Mouse (Mus musculus) left cerebral cortex, postnatal 36 days (tissue): ENCODE results near the gene Borcs6. TPM values are rescaled to one million over a fixed set of nuclear protein-coding genes. Genes with fewer than 3 reads are reported as not detected.
"Not testable (repeated sequence)": the region's sequence is repeated elsewhere in the genome, so short reads cannot be mapped to it uniquely, and the experiment has no call there.

Experiments used
- DNase-seq, 2 experiments: peaks; one replicate each; pipeline ENCODE4 v3.0.0; 2021 to 2022; ENCODE audit warnings: low spot score in 2 of 2, mixed read lengths in 1 of 2
- intact Hi-C: fragments of 180-260 bp; cut with DNase I; formaldehyde crosslinking; loops from one replicate; pipeline ENCODE4 v1.15.1; 2025
- total RNA-seq, 2 experiments: library from RNA; stranded (reverse); gene quantifications; 2 replicates each; pipeline ENCODE4 v1.2.3; 2021

Gene Borcs6
- total RNA-seq = 10 to 100 TPM; 30.7 to 38.4 TPM

DNA sequence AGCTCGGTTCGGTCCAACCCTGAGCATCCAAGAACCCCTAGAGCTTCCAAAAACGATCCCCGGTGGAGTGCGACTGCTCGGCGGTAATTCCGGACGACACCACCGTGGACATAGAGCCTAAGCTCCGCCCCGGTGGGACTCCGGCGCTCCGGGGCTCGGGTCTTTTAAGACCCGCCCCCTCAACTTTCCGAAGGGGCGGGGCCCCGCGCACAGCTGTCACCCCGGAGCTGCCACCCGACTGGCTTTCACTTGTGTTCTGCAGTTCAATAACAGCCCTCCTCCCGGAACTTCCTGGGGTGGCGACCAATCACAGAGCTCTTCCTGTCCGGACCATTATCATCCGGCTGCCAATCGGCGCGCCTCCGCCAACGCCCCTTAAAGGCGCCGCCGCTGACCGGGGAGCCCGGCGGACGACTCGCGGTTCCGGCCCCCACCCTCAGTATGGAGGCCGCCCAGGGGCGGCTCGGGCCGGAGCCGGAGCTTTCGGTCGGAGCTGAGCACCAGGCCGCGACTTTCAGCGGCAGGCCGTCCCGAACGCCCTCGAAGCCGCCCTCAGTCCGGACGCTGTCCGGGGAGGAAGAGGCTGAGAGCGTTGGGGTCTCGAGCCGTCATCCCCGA, at the start of gene Borcs6:
Borcs6 (plus strand) TSS at position 361 of the 618 bp plus-strand sequence.
- intact Hi-C loops = no loop called here
- DNase-seq = peak; percentile 94

DNA sequence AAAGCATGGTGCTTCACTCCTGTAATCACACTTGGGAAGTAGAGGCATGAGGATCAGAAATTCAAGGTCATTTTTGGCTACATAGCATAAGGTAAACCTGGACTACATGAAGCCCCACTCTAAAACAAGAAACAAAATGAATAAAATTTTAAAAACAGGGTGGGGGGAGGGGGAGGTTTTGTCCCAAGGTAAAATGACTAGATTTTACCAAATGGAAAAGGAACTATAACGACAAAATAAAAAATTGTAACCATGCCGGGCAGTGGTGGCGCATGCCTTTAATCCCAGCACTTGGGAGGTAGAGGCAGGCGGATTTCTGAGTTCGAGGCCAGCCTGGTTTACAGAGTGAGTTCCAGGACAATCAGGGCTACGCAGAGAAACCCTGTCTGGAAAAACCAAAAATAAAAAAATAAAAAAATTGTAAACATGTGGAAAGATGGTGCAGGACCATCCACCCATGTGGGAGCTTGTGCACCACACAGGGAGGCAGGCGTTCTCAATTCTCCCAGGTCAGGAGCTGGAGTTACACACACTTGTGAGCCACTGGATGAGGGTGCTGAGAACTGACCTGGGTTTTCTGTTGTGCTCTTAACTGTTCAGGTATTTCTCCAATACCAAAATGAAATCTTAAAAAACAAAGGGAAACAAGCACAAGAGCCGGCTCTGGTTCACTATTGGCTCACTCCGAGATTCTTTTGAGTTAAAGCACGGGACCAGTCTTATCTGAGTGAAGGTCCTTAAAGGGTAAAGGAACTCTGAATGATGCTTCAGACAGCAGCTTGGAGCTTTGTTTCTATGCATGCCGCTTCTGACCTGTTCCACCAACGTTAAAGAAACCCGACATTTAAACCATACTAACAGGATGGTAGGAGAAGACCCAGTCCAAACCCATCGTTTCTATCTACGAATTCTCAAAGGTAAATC, 48.9 kb upstream of the Borcs6 start:
- DNase-seq = no peak
- intact Hi-C loops = no loop called here

DNA sequence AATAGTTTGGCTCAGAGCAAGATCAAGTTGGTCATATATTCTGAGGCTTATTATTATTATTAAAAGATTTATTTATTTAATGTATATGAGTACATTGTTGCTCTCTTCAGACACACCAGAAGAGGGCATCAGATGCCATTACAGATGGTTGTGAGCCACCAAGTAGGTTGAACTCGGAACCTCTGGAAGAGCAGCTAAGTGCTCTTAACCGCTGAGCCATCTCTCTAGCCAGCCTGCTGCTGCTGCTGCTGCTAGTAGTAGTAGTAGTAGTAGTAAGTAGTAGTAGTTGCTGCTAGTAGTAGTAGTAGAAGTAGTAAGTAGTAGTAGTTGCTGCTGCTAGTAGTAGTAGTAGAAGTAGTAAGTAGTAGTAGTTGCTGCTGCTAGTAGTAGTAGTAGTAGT, 48.1 kb upstream of the Borcs6 start:
- intact Hi-C loops = not testable (repeated sequence)

DNA sequence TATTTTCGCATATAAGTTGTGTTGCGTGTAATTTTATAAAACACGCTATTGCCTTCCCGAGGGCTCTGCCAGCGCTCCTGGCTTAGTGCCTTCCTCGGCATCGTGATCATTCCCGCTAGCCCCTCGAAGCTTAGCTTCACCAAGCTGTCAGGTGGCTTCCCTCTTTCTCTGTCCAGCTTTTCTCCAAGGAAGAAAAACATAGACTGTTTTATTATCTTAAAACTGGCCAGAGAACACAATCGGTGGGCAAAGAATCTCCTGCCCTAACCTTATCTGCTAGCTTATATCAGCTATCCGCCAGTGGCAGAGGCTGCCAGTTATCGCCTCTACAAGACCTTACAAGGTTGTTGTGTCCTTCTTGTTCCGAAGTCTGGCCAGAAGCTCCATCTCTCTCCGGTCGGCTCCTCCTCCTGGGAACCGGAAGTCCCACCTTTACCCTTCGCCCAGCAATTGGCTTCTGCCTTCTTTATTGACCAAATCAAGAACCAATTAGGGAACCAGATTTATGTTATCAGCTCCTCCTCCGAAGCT, 47.4 kb upstream of the Borcs6 start:
- intact Hi-C loops = no loop called here
- peak; percentile 87 to 88 for DNase-seq

More for the DNA sequence above, 48.1 kb upstream of the Borcs6 start:
- DNase-seq = not testable (repeated sequence)

DNA sequence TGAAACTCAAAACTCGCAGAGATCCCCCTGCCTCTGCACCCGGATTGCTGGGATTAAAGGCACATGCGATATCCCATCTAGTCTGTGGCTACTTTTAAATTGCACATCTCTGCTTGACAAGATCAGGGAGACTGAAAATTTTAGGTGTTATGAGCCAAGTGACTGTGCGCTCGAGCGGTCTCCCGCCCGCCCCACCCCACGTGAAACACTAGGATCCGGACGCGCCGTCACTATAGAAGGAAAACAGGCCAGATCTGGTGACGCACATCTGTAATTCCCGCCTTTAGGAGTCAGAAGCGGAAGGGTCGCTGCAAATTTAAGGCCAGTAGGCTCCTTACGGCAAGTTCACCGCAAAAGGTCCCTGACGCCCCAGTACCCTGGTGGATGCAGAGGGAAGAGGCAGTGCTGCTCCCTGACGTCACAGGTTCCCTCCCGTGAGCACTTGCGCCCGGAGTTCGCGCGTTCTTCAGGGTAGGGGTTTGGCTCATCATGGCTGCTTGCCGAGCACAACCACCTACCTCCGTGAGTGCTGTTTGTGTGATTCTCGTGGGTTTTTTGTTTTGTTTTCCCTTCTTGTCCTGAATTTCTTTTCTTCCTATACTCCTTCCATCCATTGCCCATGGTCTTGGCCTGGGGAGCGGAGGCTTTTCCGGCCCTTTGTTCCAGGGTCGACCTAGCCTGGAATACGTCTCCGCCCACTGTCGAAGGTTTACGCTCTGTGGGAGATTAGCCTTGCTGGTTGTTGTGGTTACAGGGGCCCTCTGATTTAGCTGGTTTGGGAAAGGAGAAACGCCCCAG, 43.7 kb upstream of the Borcs6 start, which contains the start of gene Ctc1:
Ctc1 (plus strand) TSS at position 268 of the 798 bp plus-strand sequence.
- intact Hi-C loops = no loop called here
- DNase-seq = peak; percentile 90 to 91

DNA sequence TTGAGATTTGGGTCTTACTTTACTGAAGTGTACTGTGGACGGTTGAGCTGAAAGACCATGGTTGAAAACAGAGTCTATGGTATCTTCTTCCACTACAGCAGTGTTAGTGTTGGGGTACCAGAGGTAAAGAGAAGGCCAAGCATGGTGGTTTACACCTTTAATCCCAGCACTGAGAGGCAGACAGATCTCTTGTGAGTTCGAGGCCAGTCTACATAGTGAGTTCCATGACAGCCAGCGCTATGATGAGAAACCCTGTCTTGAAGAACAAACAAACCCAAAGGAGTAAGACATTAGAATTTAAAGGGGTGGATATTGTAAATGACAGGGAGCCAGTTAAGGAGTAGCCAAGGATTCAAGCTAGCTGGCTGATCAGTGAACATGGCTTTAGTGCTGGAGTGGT, 42.8 kb upstream of the Borcs6 start:
- DNase-seq = no peak
- intact Hi-C loops = no loop called here

DNA sequence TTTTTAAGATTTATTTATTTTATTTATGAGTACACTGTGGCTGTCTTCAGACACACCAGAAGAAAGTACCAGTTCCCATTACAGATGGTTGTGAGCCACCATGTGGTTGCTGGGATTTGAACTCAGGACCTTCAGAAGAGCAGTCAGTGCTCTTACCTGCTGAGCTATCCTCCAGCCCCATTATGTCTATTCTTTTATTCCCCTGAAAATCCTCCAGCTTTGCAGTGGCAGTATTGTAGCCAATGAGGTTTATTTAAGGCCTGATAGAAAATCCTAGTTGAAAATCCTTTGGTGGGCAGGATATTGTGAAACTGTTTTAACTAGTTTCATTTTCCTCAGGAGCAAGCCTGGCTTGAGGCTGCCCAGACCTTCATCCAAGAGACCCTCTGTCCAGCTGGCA, 38.8 kb upstream of the Borcs6 start:
- no peak for DNase-seq
- intact Hi-C loops = no loop called here

DNA sequence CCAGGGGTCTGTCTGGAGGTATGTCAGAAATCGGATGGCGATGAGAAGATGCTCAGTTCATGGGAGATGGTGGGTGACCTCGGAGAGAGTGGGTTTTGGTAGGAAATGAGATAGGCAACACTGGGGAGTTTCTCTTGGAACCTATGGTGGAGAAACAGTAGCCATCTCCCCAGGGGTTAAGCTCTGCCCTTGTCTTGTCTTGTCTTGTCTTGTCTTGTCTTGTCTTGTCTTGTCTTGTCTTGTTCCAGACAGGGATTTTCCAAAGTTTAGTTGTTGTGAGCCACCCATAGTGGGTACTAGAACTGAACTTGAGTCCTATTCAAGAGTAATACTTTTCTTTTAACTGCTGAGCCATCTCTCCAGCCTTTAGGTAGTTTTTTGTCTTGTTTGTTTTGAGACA, 33.0 kb upstream of the Borcs6 start:
- intact Hi-C loops = no loop called here
- DNase-seq = no peak

DNA sequence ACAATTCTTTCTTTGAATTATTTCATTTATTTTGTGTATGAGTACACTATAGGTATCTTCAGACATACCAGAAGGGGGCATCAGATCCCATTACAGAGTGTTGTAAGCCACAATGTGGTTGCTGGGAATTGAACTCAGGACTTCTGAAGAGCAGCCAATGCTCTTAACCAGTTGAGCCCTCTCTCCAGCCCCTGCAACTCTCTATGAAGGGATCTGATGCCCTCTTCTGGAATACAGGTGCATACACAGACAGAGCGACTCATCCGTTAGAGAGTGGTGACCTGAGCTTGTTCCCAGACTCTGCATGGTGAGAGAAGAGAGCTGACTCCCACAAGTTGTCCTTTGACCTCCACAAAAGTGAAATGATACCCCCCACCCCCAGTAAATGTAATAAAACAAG, 30.7 kb upstream of the Borcs6 start:
- intact Hi-C loops = no loop called here

DNA sequence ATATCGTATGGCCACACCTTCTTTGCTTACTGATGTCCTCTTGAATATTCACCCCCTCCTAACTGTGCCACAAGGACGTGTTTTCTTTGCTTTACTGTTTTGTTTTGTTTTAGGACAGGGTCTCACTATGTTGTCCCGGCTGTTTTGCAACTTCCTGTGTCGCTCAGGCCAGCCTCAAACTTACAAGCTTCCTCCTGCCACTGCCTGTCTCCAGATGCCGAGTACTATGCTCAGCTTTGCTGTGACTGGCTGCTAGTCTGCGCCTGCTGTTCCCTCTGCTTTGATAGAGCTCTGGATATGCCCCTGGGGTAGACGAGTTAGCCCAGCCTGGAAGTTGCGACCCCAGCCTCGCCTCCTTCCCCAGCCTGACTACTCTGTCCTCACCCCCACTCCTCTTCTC, 26.0 kb upstream of the Borcs6 start:
- no peak for DNase-seq
- intact Hi-C loops = no loop called here

More for the DNA sequence above, 30.7 kb upstream of the Borcs6 start:
- DNase-seq = no peak

DNA sequence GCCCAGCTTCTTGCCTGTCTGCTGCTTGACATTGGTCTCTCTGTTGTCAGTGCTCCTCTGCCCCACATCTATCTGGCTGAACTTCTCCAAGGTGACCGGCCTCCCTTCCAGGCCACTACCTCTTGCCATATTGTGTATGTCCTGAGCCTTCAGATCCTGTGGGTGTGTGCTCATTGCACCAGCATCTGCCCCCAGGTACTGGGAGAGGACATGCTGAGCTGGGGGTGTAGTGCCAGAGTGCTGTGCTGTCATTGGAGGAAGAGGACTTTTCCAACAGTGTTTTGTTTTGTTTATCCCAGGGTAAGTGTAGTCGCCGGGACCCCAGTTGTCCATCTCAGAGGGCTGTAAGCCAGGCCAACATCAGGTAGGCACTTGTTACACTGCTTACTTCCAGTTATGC, 24.9 kb upstream of the Borcs6 start:
- intact Hi-C loops = no loop called here

DNA sequence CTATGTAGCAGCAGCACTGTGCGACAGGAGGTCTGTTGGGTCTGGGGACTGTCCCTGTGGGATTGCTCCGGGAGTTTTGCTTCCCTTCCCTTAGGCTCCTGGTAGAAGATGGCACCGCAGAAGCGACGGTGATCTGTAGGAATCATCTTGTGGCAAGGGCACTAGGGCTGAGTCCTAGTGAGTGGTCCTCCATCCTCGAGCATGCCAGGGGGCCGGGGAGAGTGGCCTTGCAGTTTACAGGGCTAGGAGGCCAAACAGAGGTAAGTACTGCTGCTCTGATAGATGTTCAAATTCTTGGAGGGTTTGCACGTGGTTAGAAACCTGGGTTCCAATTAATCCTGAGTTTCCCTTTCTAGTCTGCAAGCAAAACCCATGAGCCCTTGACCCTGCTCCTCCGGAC, 24.1 kb upstream of the Borcs6 start:
- intact Hi-C loops = no loop called here
- DNase-seq = no peak

More for the DNA sequence above, 24.9 kb upstream of the Borcs6 start:
- DNase-seq = no peak

DNA sequence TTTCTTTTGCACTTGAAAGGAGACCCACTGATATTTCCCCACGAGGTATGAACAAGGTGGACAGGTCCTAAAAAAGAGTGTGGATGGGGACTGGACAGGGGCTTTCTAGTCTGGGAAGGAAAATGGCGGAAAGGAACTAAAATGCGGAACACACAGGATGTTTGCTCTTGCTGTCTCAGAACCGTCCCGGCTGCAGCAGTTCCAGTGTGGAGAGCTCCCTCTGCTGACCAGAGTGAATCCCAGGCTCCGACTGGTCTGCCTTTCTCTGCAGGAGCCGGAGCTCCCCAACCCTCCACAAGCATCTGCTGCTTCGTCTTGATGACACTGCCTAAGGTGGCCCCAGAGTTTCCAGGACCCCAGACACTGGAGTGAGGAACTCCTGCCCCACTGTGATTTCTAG, 23.7 kb upstream of the Borcs6 start:
- intact Hi-C loops = no loop called here
- DNase-seq = peak; percentile 87 to 88

DNA sequence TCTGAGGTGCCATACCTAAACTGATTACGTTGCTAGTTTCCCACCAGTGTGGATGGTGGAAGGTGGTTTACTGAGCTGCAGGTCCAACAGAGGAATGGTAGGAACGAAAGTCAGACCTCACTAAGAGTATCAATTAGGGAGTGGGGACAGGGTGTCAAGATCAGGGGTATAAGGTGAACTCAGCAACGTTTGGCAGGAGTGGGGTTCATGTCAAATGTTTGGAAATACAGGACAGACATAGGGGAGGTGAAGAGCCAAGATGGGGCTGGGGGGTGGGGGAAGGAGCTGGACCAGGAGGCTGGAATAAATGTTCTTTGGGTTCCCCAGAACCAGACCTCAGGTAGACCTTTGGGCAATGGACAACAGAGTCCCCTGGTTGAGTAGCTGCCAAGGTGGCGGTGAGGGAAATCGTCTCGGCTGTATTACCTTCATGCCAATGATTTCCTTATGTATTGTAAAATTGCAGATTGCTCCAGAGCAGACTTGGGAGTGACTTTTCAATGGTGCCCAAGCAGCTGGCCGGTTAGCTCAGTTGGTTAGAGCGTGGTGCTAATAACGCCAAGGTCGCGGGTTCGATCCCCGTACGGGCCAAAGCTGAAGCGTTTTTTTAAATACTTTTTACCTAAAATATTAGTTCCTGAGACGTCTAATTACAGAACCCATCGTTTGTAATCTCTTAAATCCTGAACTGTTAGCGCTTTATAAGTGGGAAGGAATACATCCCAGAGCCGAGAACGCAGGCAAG, 22.9 kb upstream of the Borcs6 start:
- DNase-seq = peak; percentile 87 to 89
- intact Hi-C loops = no loop called here

DNA sequence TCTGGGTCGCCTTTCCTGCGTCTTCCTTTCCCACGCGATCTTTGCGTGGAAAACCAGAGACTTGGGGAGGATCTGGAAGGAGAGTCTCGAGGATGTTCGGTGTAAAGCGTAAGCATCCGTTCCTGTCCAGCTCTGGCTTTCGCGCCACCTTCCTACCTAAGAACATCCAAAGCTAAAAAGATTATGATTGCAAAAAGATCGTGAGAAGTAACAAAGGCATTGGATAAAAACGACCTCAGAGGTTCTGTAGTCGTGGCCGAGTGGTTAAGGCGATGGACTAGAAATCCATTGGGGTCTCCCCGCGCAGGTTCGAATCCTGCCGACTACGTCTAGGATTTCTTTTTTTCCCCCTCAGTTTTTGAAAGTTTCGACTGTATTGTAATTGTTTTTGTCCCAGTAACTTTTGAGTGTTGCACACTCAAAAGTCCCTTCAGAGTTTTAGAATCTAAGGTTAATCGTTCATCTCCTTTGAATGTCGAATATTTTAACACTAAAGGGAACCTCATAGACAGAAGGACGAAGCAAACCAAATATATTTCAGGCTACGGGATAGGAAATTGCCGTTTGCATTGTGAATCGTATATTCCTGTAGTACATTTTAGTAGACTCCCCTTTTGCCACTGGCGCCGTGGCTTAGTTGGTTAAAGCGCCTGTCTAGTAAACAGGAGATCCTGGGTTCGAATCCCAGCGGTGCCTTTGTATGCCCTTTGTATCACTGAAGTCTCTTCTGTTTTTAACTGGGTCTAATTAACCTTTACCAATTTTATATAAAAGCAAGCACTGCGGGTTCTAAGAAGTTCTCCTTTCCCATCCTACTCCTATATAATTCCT, 22.1 kb upstream of the Borcs6 start:
- intact Hi-C loops = no loop called here
- DNase-seq = peak; percentile 80 to 89

DNA sequence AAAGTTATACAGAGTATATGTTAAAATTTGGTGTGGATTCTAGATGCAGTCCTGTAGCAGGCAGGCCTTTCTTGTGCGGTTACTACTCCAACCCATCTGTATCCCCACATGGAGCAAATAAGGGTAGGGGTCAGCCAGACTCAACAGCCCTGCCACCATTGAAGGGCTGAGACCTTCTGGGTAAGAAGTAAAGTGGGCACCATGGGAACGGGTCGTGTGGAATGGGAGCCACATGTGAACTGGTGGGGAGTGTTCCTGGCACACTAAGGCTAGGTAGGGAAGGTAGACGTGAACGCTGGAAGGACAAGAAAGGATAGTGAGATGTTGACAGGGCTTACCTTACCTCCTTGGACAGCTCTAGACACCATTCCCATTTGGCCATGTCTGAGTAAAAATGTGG, 21.3 kb upstream of the Borcs6 start:
- intact Hi-C loops = no loop called here
- DNase-seq = no peak

DNA sequence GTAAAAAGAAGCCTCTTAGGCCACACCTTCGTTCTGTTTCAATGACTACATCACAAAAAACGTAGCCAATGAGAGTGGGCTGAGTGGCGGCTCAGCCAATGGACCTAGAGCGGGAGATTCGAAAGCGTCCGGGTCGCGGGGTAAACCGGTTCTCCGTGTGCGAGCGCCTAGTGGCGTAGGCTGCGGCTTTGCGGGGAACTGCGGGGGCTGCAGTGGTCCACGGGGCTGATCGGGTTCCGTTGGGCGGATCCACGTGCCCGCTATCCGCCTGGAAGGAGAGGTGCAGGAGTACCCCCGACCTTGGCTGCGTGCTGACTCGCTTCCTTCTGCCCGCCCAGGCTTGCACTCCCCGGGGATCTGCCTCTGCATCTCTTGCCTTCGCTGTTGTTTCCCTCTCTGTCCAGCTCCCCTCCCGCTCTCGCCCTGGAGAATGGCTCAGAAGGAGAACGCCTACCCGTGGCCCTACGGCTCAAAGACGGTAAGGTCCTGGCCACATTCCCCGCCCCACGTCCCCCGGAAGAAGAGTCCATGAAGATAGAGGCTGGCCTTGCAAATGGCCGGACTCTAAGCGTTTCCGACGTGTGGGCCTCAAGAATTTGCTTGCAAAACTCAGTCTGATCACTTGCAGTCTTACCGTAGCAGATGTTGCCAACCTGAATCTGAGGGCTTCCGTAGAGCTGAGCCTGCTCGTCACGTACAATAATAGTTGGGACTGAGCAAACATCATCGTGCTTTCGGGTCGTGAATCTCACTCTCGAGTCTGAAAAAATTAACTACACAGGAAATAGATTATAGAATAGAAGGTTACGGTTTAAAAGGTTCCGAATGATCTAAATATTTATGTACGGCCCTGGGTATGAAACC, 13.8 kb upstream of the Borcs6 start, which contains the start of gene Aurkb:
Aurkb (plus strand) TSS at position 117 of the 864 bp plus-strand sequence.
- DNase-seq = peak in 1 of 2 experiments; percentile 58
- intact Hi-C loops = no loop called here
